In genomic region chr2:162914519-162914918, GRCm38 (mm10) we compare ENCODE assay signal across 11 mouse cellular contexts. TPM values are rescaled to one million over a fixed set of nuclear protein-coding genes. Genes with fewer than 3 reads are reported as not detected.
A peak's percentile ranks its signal among the peaks of the same experiment; 100 is the strongest.
DNase-seq lines count a peak whose midpoint lies in the region; ATAC-seq and TF ChIP-seq lines count a peak whose summit lies in the region.
"Had no signal": no experiment of that assay in that cellular context is flagged by ENCODE, and none has a peak within 500 bp of the region (broad histone marks: within the 10 kb centered on the region; RNA-seq: fewer than 3 reads in every experiment).

No protein-coding gene starts in this region.

- no peaks in the 10 kb centered on the region for H3K4me1 ChIP-seq in CH12.LX (ENCODE audit: control insufficient read depth in 1 of 2, insufficient read depth in 2 of 2)

- H3K4me2 ChIP-seq in CH12.LX (ENCODE audit: insufficient read depth, low read depth, poor library complexity, severe bottlenecking), result no peak overlapping the region

- H3K79me2 ChIP-seq in CH12.LX (replicated peaks; ENCODE audit: control insufficient read depth, extremely low read depth, insufficient read depth, poor library complexity, severe bottlenecking), result no peaks in the 10 kb centered on the region

- intact Hi-C loops in left cerebral cortex, adult 2 months (cut with DNase I), result loop anchor here (1.0 to 10.0 kb wide), 3 partner anchors 99 to 1580 kb away; no protein-coding TSS in a partner anchor

- peaks cover 89% of the 10 kb centered on the region for H3K27me3 ChIP-seq in CH12.LX (replicated peaks)

- no peaks in the 10 kb centered on the region for H3K36me3 ChIP-seq in CH12.LX (replicated peaks in 1 of 2; ENCODE audit: control insufficient read depth in 1 of 2, insufficient read depth in 1 of 2, low read length in 1 of 2)

- TF ChIP-seq CTCF in left cerebral cortex, adult 2 months (IDR thresholded peaks at IDR 0.05), result peak; percentile 72
- peak; percentile 14 to 67; a peak in 2 of 4 replicates for TF ChIP-seq CTCF in CH12.LX (conservative IDR thresholded peaks at IDR 0.05 in 1 of 2, IDR thresholded peaks at IDR 0.05 in 1 of 2; ENCODE audit: low read depth in 2 of 2, low read length in 2 of 2)

- ATAC-seq in frontal cortex, adult (ENCODE audit: low TSS enrichment), result peak; percentile 85
- ATAC-seq in megakaryocyte, adult 5-6 weeks (ENCODE audit: poor library complexity, severe bottlenecking), result no peak

- TF ChIP-seq RAD21 in CH12.LX (IDR thresholded peaks at IDR 0.05; ENCODE audit: low read depth, low read length), result peak; percentile 75

- no peak overlapping the region for H3K9ac ChIP-seq in CH12.LX (ENCODE audit: insufficient read depth, low read depth)

- H3K9me3 ChIP-seq in CH12.LX (replicated peaks; ENCODE audit: low read length), result peaks cover 3% of the 10 kb centered on the region

- in situ Hi-C loops in CH12.LX (cut with MboI; ENCODE audit: low pct_ligation_motif_present, low pct_unique_long_range_greater_than_20kb, low sequenced_read_pairs), result no loop called here

- no peak for DNase-seq in frontal cortex, postnatal 10 days (ENCODE audit: low spot score in 2 of 2)
- no peak for DNase-seq in left cerebral cortex, adult 2 months (ENCODE audit: extremely low spot score in 1 of 2, low spot score in 2 of 2)
- DNase-seq in left cerebral cortex, adult 8-10 months (ENCODE audit: low spot score in 2 of 2), result no peak
- DNase-seq in CH12.LX (ENCODE audit: extremely low read depth), result no peak
- peak; percentile 34 for DNase-seq in embryo, embryonic 11 days
- no peak for DNase-seq in urinary bladder, adult 2 months (ENCODE audit: low spot score)
- DNase-seq: thymus, postnatal 4 days had no signal

- no peak overlapping the region for H3K4me3 ChIP-seq in left cerebral cortex, adult 2 months
- no peak overlapping the region for H3K4me3 ChIP-seq in CH12.LX (replicated peaks in 1 of 3; ENCODE audit: low read depth in 2 of 3, low read length in 2 of 3, poor library complexity in 1 of 3)
- H3K4me3 ChIP-seq: erythroblast, embryonic 14.5 days had no signal

- no peak for TF ChIP-seq EP300 in CH12.LX (IDR thresholded peaks at IDR 0.05; ENCODE audit: low read length)

- dilution Hi-C loops in CH12.LX (cut with MboI; ENCODE audit: extremely low pct_ligation_motif_present, extremely low pct_unique_long_range_greater_than_20kb, low sequenced_read_pairs), result no loop called here

- TF ChIP-seq POLR2A in CH12.LX (IDR thresholded peaks at IDR 0.05; ENCODE audit: low read depth, low read length), result no peak

- no peak overlapping the region for H3K27ac ChIP-seq in left cerebral cortex, adult 2 months
- no peak overlapping the region for H3K27ac ChIP-seq in CH12.LX (ENCODE audit: insufficient read depth, low read depth)

TF ChIP-seq in CH12.LX, 34 proteins besides CTCF, POLR2A, EP300 and RAD21:
- no peak for TF ChIP-seq HCFC1 (IDR thresholded peaks at IDR 0.05; ENCODE audit: low read depth, low read length)
- TF ChIP-seq SMC3 (IDR thresholded peaks at IDR 0.05; ENCODE audit: low read depth, low read length), result peak; percentile 66
- no peak for TF ChIP-seq ETS1 (conservative IDR thresholded peaks at IDR 0.05; ENCODE audit: low read depth, low read length)
- TF ChIP-seq JUN (IDR thresholded peaks at IDR 0.05; ENCODE audit: insufficient read depth, low read depth, low read length), result no peak

RNA-seq across cellular contexts. Expression of gene Srsf6, which starts 16.8 kb away (rescaled TPM):
- 100 to 1,000 TPM in 1 of 2 experiments, 10 to 100 TPM in 1; 99.3 to 109 TPM for total RNA-seq in left cerebral cortex, adult 2 months (2021)
- total RNA-seq in left cerebral cortex, adult 8-10 months (2022), result 10 to 100 TPM; 76.9 to 90.1 (median 84.4) TPM
- total RNA-seq in CH12.LX (2012; rRNA removed) (96.3 and 144 TPM in 2 replicates), CH12.LX (2014; rRNA removed) (204 and 230 TPM in 2 replicates)
- polyA plus RNA-seq in CH12.LX (2012; ENCODE audit: insufficient read length, low read depth), result 227 and 244 TPM in 2 replicates
- total RNA-seq in megakaryocyte, adult 5-6 weeks (2015), result 118 and 120 TPM in 2 replicates
- total RNA-seq in megakaryocyte, adult 5-6 weeks (2017), result 111 and 123 TPM in 2 replicates
- 188 and 261 TPM in 2 replicates for polyA plus RNA-seq in urinary bladder, adult 2 months (2012; rRNA removed)

RNA-seq across cellular contexts. Expression of gene L3mbtl1, which starts 28.8 kb away (rescaled TPM):
- 10 to 100 TPM; 19.3 to 22.2 TPM for total RNA-seq in left cerebral cortex, adult 2 months (2021)
- 10 to 100 TPM; 15.2 to 18.6 (median 17.7) TPM for total RNA-seq in left cerebral cortex, adult 8-10 months (2022)
- total RNA-seq in CH12.LX (2012; rRNA removed) (not detected in 2 replicates), CH12.LX (2014; rRNA removed) (not detected in 2 replicates)
- polyA plus RNA-seq in CH12.LX (2012; ENCODE audit: insufficient read length, low read depth), result 0.09 TPM in 1 of 2 replicates, not detected in the other
- total RNA-seq in megakaryocyte, adult 5-6 weeks (2015), result 0.04 and 0.27 TPM in 2 replicates
- 0.16 TPM in 1 of 2 replicates, not detected in the other for total RNA-seq in megakaryocyte, adult 5-6 weeks (2017)
- 0.37 and 0.54 TPM in 2 replicates for polyA plus RNA-seq in urinary bladder, adult 2 months (2012; rRNA removed)
- polyA plus RNA-seq: erythroblast, embryonic 14.5 days; liver, embryonic 16.5 days had no signal

Comparison
In these comparisons a context has a peak if more than half of its experiments do, and no peak if none do; other contexts are left out.
1. RNA of gene L3mbtl1, which starts 28.8 kb away (total RNA-seq): 19.3 to 22.2 TPM in left cerebral cortex, adult 2 months and 15.2 to 18.6 TPM in left cerebral cortex, adult 8-10 months; 0.04 to 0.27 TPM in megakaryocyte, adult 5-6 weeks and not detected in CH12.LX; every median in the first group is over 10 times any median in the second.